Mouse (Mus musculus) embryonic facial prominence, embryonic 14.5 days (tissue): ENCODE results near the gene Klhl35. TPM values are rescaled to one million over a fixed set of nuclear protein-coding genes. Genes with fewer than 3 reads are reported as not detected.

ENCODE experiments used
- ATAC-seq: fragments of 200-750 bp; cut with Nextera tagmentation; 2 replicates; pipeline ENCODE4 v1.8.0; 2017; ENCODE audit warnings: low read depth, moderate number of reproducible peaks, moderate TSS enrichment
- DNase-seq: peaks from one replicate; pipeline ENCODE4 v3.0.0-alpha.2; 2015; ENCODE audit warnings: low spot score
- H3K27ac ChIP-seq: fragments of 300-500 bp; sonication (generic); replicated peaks from 2 replicates; pipeline ENCODE4 v1.5.1; 2014; ENCODE audit warnings: low read depth, mild to moderate bottlenecking, low read length, moderate library complexity
- H3K27me3 ChIP-seq: fragments of 300-500 bp; sonication (generic); replicated peaks from 2 replicates; pipeline ENCODE4 v1.6.1; 2014; ENCODE audit warnings: low read length; ENCODE audit not compliant: control insufficient read depth, insufficient read depth
- H3K36me3 ChIP-seq: fragments of 300-500 bp; sonication (generic); 2 replicates; pipeline ENCODE4 v1.6.1; 2014; ENCODE audit warnings: low read length, mixed read lengths; ENCODE audit not compliant: control insufficient read depth, insufficient read depth
- H3K4me1 ChIP-seq: fragments of 300-500 bp; sonication (generic); 2 replicates; pipeline ENCODE4 v1.6.1; 2014; ENCODE audit warnings: antibody characterized with exemption, low read length; ENCODE audit not compliant: control insufficient read depth, insufficient read depth
- H3K4me2 ChIP-seq: fragments of 300-500 bp; sonication (generic); 2 replicates; pipeline ENCODE4 v1.6.1; 2014; ENCODE audit warnings: low read depth, mild to moderate bottlenecking, low read length, moderate library complexity, mixed read lengths
- H3K4me3 ChIP-seq: fragments of 300-500 bp; sonication (generic); 2 replicates; pipeline ENCODE4 v1.5.1; 2014; ENCODE audit warnings: low read depth, mild to moderate bottlenecking, low read length
- H3K9ac ChIP-seq: fragments of 300-500 bp; sonication (generic); 2 replicates; pipeline ENCODE4 v1.6.1; 2014; ENCODE audit warnings: low read depth, mild to moderate bottlenecking, low read length, moderate library complexity, mixed read lengths
- H3K9me3 ChIP-seq: fragments of 300-500 bp; sonication (generic); 2 replicates; pipeline ENCODE4 v1.6.1; 2016; ENCODE audit warnings: low read length; ENCODE audit not compliant: control insufficient read depth
- WGBS: fragments of 180-500 bp; shearing (Covaris S2); extraction: QIAGEN DNeasy Blood & Tissue Kit; methylation state at CpG from one replicate; pipeline ENCODE4 v1.1.7; 2014; 5-methylcytosine and 5-hydroxymethylcytosine counted together
- polyA plus RNA-seq: library from polyadenylated mRNA; unstranded; fragments of >200 nt; fragmentation: Nextera tagmentation; extraction: Ambion mirVana; gene quantifications from 2 replicates; pipeline ENCODE4 v1.2.1, GENCODE M21; 2014

The Klhl35 gene
- polyA plus RNA-seq, 1 experiment from 2014 or later = 0.74 TPM

DNA sequence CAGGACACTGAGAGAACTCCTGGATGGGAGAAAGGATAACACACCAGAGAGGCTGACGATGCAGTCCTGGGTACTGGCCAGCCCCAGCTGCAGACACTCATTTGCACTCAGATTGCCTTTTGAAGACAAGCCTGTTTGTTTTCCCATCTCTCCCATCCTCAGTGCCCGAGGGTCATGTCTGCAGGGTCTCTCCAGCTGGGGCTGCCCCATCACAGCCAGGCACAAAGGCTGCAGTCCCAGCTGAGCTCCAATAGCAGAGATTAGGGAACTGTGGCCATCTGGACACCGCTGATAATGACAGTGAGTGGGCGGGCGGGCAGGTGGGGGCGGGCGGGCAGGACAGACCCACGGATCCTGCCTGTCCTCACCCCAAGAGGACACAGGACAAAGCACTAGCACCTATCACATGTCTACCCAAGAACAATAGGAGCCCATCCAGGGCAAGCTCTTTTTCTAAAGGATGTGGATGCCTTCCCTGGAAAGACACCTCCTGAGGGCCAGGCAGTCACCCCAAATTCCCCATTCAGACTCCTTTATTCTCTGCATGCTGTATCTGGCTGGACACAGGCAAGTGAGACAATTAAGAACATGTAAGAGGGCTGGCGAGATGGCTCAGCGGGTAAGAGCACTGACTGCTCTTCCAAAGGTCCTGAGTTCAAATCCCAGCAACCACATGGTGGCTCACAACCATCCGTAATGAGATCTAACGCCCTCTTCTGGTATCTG is 9.2 kb downstream of the Klhl35 start:
- WGBS = 66% methylated on average over 12 of the region's 12 CpGs
- ATAC-seq = no peak

GRCm38 (mm10) chr7:99475562-99475911 is 9.7 kb downstream of the Klhl35 start:
- Histone ChIP-seq H3K4me3 (no peak overlapping the region), H3K9me3 (no peaks in the 10 kb centered on the region), H3K4me1 (peaks cover 4% of the 10 kb centered on the region; the same call in 1 of the 2 replicates), H3K9ac (no peak overlapping the region), H3K4me2 (no peak overlapping the region), H3K27ac (no peak overlapping the region), H3K27me3 (no peaks in the 10 kb centered on the region), H3K36me3 (peaks cover 79% of the 10 kb centered on the region)
- ATAC-seq = no peak
- WGBS = 81% methylated on average over 2 of the region's 2 CpGs
- DNase-seq = no peak

More for the DNA sequence above, 9.2 kb downstream of the Klhl35 start:
- Histone ChIP-seq H3K27me3 (no peaks in the 10 kb centered on the region), H3K4me3 (no peak overlapping the region), H3K36me3 (peaks cover 73% of the 10 kb centered on the region), H3K9me3 (no peaks in the 10 kb centered on the region), H3K4me2 (no peak overlapping the region), H3K4me1 (no peaks in the 10 kb centered on the region), H3K27ac (no peak overlapping the region), H3K9ac (no peak overlapping the region)
- no peak for DNase-seq

DNA sequence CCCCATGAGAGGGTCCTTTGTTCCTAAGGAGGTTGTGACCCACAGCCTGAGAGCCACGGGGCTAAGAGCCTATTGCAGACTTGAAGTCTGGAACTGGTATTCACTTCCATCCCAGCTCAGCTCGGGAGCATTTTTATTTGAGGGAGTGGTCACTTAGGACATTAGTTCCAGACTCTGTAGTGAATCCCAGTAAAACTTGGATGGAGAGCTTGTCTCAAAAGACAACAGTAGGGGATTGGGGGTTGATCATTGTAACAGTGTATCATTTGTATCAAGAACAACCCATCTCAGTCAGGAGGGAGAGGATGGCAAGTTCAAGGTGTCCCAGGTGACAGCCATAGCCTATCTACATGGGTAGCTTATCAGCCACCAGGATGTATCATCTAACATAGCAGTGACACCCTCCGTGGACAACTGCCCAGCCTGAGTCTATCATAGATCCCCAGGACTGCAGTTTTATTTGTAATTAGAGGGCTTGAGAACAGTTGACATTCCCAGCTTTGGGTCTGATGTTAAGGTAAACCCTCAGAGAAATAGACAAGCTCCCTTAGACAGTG is 10.8 kb downstream of the Klhl35 start:
- no peak overlapping the region for H3K4me2 ChIP-seq
- peaks cover 89% of the 10 kb centered on the region for H3K36me3 ChIP-seq
- no peaks in the 10 kb centered on the region for H3K27me3 ChIP-seq
- H3K4me1 ChIP-seq = peaks cover 9% of the 10 kb centered on the region
- ATAC-seq = no peak
- H3K9me3 ChIP-seq = no peaks in the 10 kb centered on the region
- no peak for DNase-seq
- H3K9ac ChIP-seq = no peak overlapping the region
- H3K27ac ChIP-seq = no peak overlapping the region
- 43% methylated on average over 3 of the region's 3 CpGs for WGBS
- no peak overlapping the region for H3K4me3 ChIP-seq

DNA sequence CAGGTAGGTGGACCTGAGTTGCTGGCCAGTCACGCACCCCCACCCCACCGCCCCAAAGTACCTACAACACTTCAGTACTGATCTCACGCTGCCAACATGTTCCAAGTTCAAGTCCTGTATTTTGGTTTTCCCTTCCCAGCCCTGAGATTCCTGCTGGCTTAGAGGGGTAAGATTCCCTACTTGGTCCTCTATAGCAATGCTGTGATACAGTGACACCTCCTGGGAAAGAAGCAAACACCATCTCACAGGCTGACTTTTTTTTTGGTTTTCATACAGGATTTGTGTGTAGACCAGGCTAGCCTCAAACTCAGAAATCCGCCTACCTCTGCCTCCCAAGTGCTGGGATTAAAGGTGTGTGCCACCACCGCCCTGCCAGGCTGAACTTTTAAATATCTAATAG is 11.4 kb downstream of the Klhl35 start:
- Histone ChIP-seq H3K27ac (no peak overlapping the region), H3K9ac (no peak overlapping the region), H3K4me3 (no peak overlapping the region), H3K4me2 (no peak overlapping the region), H3K4me1 (peaks cover 15% of the 10 kb centered on the region), H3K36me3 (peaks cover 89% of the 10 kb centered on the region), H3K27me3 (no peaks in the 10 kb centered on the region), H3K9me3 (no peaks in the 10 kb centered on the region)
- ATAC-seq (no peak), DNase-seq (no peak)
- 84% methylated on average over 5 of the region's 5 CpGs for WGBS

DNA sequence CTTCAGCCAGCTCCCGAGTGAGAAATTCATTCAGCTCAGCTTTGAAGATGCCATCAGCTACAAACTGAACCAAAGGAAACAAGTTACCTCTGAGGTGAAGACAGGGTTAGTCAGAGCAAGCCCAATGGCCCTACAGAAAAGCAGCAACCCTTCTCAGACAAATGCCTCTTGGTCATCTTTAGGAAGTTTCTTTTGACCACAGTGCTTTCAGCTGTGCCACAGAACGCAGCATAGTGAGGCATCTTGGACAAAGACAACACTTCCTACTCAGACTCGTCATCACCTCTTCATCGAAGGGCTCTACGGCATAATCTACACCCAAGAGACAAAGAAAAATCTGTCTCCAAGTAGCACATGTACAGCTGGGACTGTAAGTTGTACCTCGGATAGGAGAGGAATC is 16.8 kb downstream of the Klhl35 start:
- H3K4me1 ChIP-seq = peaks cover 21% of the 10 kb centered on the region
- no peak for DNase-seq
- 3% methylated on average over 6 of the region's 6 CpGs for WGBS

GRCm38 (mm10) chr7:99483271-99483923 is 17.6 kb downstream of the Klhl35 start, which contains the start of gene Rps3:
Gene Rps3, minus strand, starts transcription at chr7:99483738.
- peak within 1 kb of the TSS; percentile 79 for H3K4me3 ChIP-seq
- peaks cover 41% of the 10 kb centered on the region for H3K36me3 ChIP-seq
- WGBS = under 1% methylated on average over 38 of the region's 45 CpGs
- peak within 1 kb of the TSS; percentile 81 for H3K27ac ChIP-seq
- peak within 1 kb of the TSS; percentile 88 for H3K9ac ChIP-seq
- no peaks in the 10 kb centered on the region for H3K9me3 ChIP-seq
- no peaks in the 10 kb centered on the region for H3K27me3 ChIP-seq
- DNase-seq (peak; percentile 99), ATAC-seq (peak; percentile 95)
- H3K4me2 ChIP-seq = peak within 1 kb of the TSS; percentile 97
- H3K4me1 ChIP-seq = peaks cover 21% of the 10 kb centered on the region

More for the DNA sequence above, 16.8 kb downstream of the Klhl35 start:
- H3K9ac ChIP-seq = peak overlapping the region; percentile 88
- no peaks in the 10 kb centered on the region for H3K27me3 ChIP-seq
- H3K9me3 ChIP-seq = no peaks in the 10 kb centered on the region
- peak overlapping the region; percentile 79 for H3K4me3 ChIP-seq
- H3K36me3 ChIP-seq = peaks cover 49% of the 10 kb centered on the region
- no peak for ATAC-seq
- H3K4me2 ChIP-seq = peak overlapping the region; percentile 97
- peak overlapping the region; percentile 81 for H3K27ac ChIP-seq

DNA sequence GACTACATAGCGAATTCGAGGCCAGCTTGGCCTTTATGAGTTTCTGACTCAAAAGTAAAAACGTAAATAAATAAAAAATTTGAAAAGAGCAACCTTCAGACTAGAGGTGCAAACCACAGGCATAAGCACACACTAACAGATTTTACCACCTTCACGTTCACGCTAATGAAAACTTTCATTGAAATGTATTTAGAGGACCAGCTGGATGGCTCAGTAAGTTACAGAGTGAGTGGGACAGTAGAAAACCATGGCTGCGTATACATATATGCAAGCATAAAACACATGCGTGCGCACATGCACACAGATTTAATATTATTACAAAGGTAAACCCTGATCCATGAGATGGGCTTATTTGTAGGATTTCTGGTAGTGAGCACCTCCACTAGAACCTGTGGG is 18.1 kb downstream of the Klhl35 start:
- no peak overlapping the region for H3K27ac ChIP-seq
- H3K9ac ChIP-seq = no peak overlapping the region
- 46% methylated on average over 8 of the region's 8 CpGs for WGBS
- peaks cover 21% of the 10 kb centered on the region for H3K4me1 ChIP-seq
- peak overlapping the region; percentile 48 for H3K4me2 ChIP-seq
- DNase-seq (no peak), ATAC-seq (0 out of 2 replicates have a peak, but pooled peaks have one; percentile 1)
- no peaks in the 10 kb centered on the region for H3K27me3 ChIP-seq
- peak overlapping the region; percentile 79 for H3K4me3 ChIP-seq
- no peaks in the 10 kb centered on the region for H3K9me3 ChIP-seq
- H3K36me3 ChIP-seq = peaks cover 36% of the 10 kb centered on the region

GRCm38 (mm10) chr7:99484679-99485078 is 18.9 kb downstream of the Klhl35 start:
- Histone ChIP-seq H3K36me3 (peaks cover 29% of the 10 kb centered on the region), H3K9me3 (no peaks in the 10 kb centered on the region), H3K27ac (no peak overlapping the region), H3K27me3 (no peaks in the 10 kb centered on the region), H3K4me3 (no peak overlapping the region), H3K9ac (no peak overlapping the region), H3K4me2 (no peak overlapping the region), H3K4me1 (peaks cover 21% of the 10 kb centered on the region)
- DNase-seq (no peak), ATAC-seq (no peak)
- WGBS = 89% methylated on average over 1 of the region's 1 CpGs
